Comparison of ENCODE assay signal across 29 mouse cellular contexts in the genomic region with DNA sequence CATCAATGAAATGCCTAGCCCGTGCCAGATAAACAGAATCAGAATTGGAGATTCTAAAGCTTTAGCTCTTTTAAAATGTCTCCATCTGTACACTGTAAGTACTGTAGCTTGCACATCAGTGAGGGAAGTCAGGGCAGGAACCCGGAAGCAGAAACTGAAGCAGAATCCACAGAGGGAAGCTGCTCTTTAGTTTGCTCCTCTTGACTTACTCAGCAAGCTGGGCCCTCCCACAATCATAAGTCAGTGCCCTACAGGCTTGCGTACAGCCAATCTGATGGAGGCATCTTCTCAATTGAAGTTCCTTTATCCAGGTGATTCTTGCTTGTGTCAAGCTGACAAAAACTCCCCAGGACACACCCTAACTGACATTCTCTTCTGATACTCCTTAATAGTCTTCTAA. TPM values are rescaled to one million over a fixed set of nuclear protein-coding genes. Genes with fewer than 3 reads are reported as not detected.
A peak's percentile ranks its signal among the peaks of the same experiment; 100 is the strongest.
DNase-seq lines count a peak whose midpoint lies in the region; ATAC-seq and TF ChIP-seq lines count a peak whose summit lies in the region.
"Had no signal": no experiment of that assay in that cellular context is flagged by ENCODE, and none has a peak within 500 bp of the region (broad histone marks: within the 10 kb centered on the region; RNA-seq: fewer than 3 reads in every experiment).

No protein-coding gene starts in this region.

- H3K79me2 ChIP-seq in liver, adult 2 months (ENCODE audit: control insufficient read depth, insufficient read depth, low read length), result no peaks in the 10 kb centered on the region

- H3K4me2 ChIP-seq in liver, embryonic 11.5 days, result no peak overlapping the region
- no peak overlapping the region for H3K4me2 ChIP-seq in stomach, embryonic 15.5 days
- no peak overlapping the region for H3K4me2 ChIP-seq in stomach, postnatal 0 days (replicated peaks; ENCODE audit: low read depth)
- H3K4me2 ChIP-seq in liver, embryonic 14.5 days (ENCODE audit: low read depth), result no peak overlapping the region
- H3K4me2 ChIP-seq: embryonic facial prominence, embryonic 13.5 days; forebrain, embryonic 12.5 days; forebrain, embryonic 15.5 days; heart, embryonic 13.5 days; hindbrain, embryonic 14.5 days had no signal

- 96% methylated on average over 3 of the region's 3 CpGs for WGBS in liver, adult 2 months
- WGBS in liver, embryonic 11.5 days, result 92% methylated on average over 3 of the region's 3 CpGs
- 89% methylated on average over 3 of the region's 3 CpGs for WGBS in stomach, embryonic 15.5 days
- WGBS in stomach, postnatal 0 days, result 78% methylated on average over 3 of the region's 3 CpGs
- WGBS in liver, embryonic 14.5 days (ENCODE audit: insufficient replicate concordance), result 80% methylated on average over 3 of the region's 3 CpGs

- H3K4me1 ChIP-seq in liver, adult 2 months (ENCODE audit: control insufficient read depth, insufficient read depth, low read length), result no peaks in the 10 kb centered on the region
- H3K4me1 ChIP-seq in liver, embryonic 11.5 days (replicated peaks; ENCODE audit: control insufficient read depth, insufficient read depth, low read length), result peaks cover 9% of the 10 kb centered on the region
- H3K4me1 ChIP-seq in stomach, embryonic 15.5 days, result no peaks in the 10 kb centered on the region
- H3K4me1 ChIP-seq in stomach, postnatal 0 days (replicated peaks; ENCODE audit: control insufficient read depth, insufficient read depth), result no peaks in the 10 kb centered on the region
- H3K4me1 ChIP-seq in liver, embryonic 14.5 days (replicated peaks; ENCODE audit: control insufficient read depth in 2 of 2, insufficient read depth in 2 of 2, low read length in 1 of 2), result peaks cover 18 to 23% of the 10 kb centered on the region in 2 experiments
- H3K4me1 ChIP-seq: embryonic facial prominence, embryonic 10.5 days; embryonic facial prominence, embryonic 13.5 days; forebrain, embryonic 12.5 days; forebrain, embryonic 15.5 days; heart, embryonic 13.5 days had no signal

- no peak for TF ChIP-seq POLR2A in liver, adult 2 months (IDR thresholded peaks at IDR 0.05; ENCODE audit: extremely low read depth, insufficient read depth, low read length)

- ATAC-seq in liver, embryonic 11.5 days (replicated peaks; ENCODE audit: low FRiP score), result no peak
- ATAC-seq in stomach, embryonic 15.5 days (ENCODE audit: insufficient read depth, low FRiP score, low read depth), result no peak
- no peak for ATAC-seq in stomach, postnatal 0 days (ENCODE audit: low FRiP score, low TSS enrichment)
- no peak for ATAC-seq in liver, embryonic 14.5 days (ENCODE audit: insufficient read depth)
- ATAC-seq in monocyte, adult 5-6 weeks (replicated peaks; ENCODE audit: insufficient number of reproducible peaks, low FRiP score, low TSS enrichment, poor library complexity, severe bottlenecking), result peak; percentile 64
- ATAC-seq: activated CD4-positive, CD25-positive, alpha-beta regulatory T cell, adult 4 months; CD4-positive, CD25-positive, alpha-beta regulatory T cell, adult 4 months; forebrain, embryonic 15.5 days; hindbrain, postnatal 0 days had no signal

- no peak overlapping the region for H3K9ac ChIP-seq in liver, adult 2 months (ENCODE audit: low read depth, low read length)
- H3K9ac ChIP-seq in liver, embryonic 11.5 days (ENCODE audit: low read depth, low read length), result no peak overlapping the region
- no peak overlapping the region for H3K9ac ChIP-seq in stomach, embryonic 15.5 days
- H3K9ac ChIP-seq in stomach, postnatal 0 days (ENCODE audit: low read length), result no peak overlapping the region
- H3K9ac ChIP-seq in liver, embryonic 14.5 days (replicated peaks), result no peak overlapping the region
- H3K9ac ChIP-seq: embryonic facial prominence, embryonic 13.5 days; forebrain, embryonic 12.5 days; forebrain, embryonic 15.5 days; heart, embryonic 13.5 days; hindbrain, embryonic 14.5 days had no signal

- TF ChIP-seq EP300 in stomach, postnatal 0 days (optimal IDR thresholded peaks at IDR 0.05), result no peak
- TF ChIP-seq EP300 in liver, embryonic 14.5 days (IDR thresholded peaks at IDR 0.05; ENCODE audit: low read depth), result no peak

- no peak overlapping the region for H3K4me3 ChIP-seq in liver, adult 2 months (ENCODE audit: insufficient read depth, low read depth, low read length)
- H3K4me3 ChIP-seq in liver, embryonic 11.5 days (ENCODE audit: low read depth, low read length), result no peak overlapping the region
- no peak overlapping the region for H3K4me3 ChIP-seq in stomach, embryonic 15.5 days (replicated peaks)
- no peak overlapping the region for H3K4me3 ChIP-seq in stomach, postnatal 0 days (ENCODE audit: low read depth, low read length)
- H3K4me3 ChIP-seq in liver, embryonic 14.5 days (ENCODE audit: insufficient read depth in 1 of 2, low read depth in 2 of 2, low read length in 2 of 2), result no peak overlapping the region
- H3K4me3 ChIP-seq: embryonic facial prominence, embryonic 10.5 days; embryonic facial prominence, embryonic 13.5 days; forebrain, embryonic 12.5 days; forebrain, embryonic 15.5 days; heart, adult 2 months; heart, embryonic 13.5 days had no signal

- DNase-seq in liver, adult 2 months (ENCODE audit: extremely low read depth, low read depth, low spot score), result peak; percentile 11
- no peak for DNase-seq in liver, embryonic 11.5 days (ENCODE audit: low spot score)
- DNase-seq in stomach, postnatal 0 days (ENCODE audit: low spot score), result no peak
- DNase-seq in liver, embryonic 14.5 days (ENCODE audit: low read depth in 3 of 3, low spot score in 3 of 3), result no peak
- DNase-seq in thymus, postnatal 4 days, result no peak
- no peak for DNase-seq in adrenal gland, adult 8-10 months
- DNase-seq: adrenal gland, postnatal 10 days; adrenal gland, postnatal 36 days; cerebellum, adult 11 months; cerebellum, adult 2 months; cerebellum, postnatal 36 days; embryo, embryonic 11 days; gastrocnemius, postnatal 25 days; heart, adult 2 months; heart, postnatal 14 days; heart, postnatal 4 days had no signal

- no peak overlapping the region for H3K27ac ChIP-seq in liver, adult 2 months (replicated peaks; ENCODE audit: insufficient read depth, low read depth, low read length)
- no peak overlapping the region for H3K27ac ChIP-seq in liver, embryonic 11.5 days (ENCODE audit: low read depth, low read length)
- peak overlapping the region; percentile 40; the same call in 1 of the 2 replicates for H3K27ac ChIP-seq in stomach, embryonic 15.5 days
- no peak overlapping the region for H3K27ac ChIP-seq in stomach, postnatal 0 days (replicated peaks)
- peak overlapping the region; percentile 40 for H3K27ac ChIP-seq in liver, embryonic 14.5 days
- H3K27ac ChIP-seq: embryonic facial prominence, embryonic 10.5 days; embryonic facial prominence, embryonic 13.5 days; forebrain, embryonic 12.5 days; forebrain, embryonic 15.5 days; heart, adult 2 months; heart, embryonic 13.5 days; hindbrain, embryonic 14.5 days; hindbrain, postnatal 0 days had no signal

- no peaks in the 10 kb centered on the region for H3K36me3 ChIP-seq in liver, adult 2 months (ENCODE audit: control insufficient read depth, insufficient read depth, low read length)
- H3K36me3 ChIP-seq in liver, embryonic 11.5 days (ENCODE audit: control insufficient read depth, insufficient read depth, low read length), result no peaks in the 10 kb centered on the region
- H3K36me3 ChIP-seq in stomach, embryonic 15.5 days, result no peaks in the 10 kb centered on the region
- H3K36me3 ChIP-seq in stomach, postnatal 0 days (ENCODE audit: control insufficient read depth, insufficient read depth, low read length), result no peaks in the 10 kb centered on the region
- H3K36me3 ChIP-seq in liver, embryonic 14.5 days (replicated peaks; ENCODE audit: control insufficient read depth, insufficient read depth, low read depth), result no peaks in the 10 kb centered on the region
- H3K36me3 ChIP-seq: embryonic facial prominence, embryonic 10.5 days; embryonic facial prominence, embryonic 13.5 days; forebrain, embryonic 12.5 days; forebrain, embryonic 15.5 days; heart, embryonic 13.5 days had no signal

- no peaks in the 10 kb centered on the region for H3K27me3 ChIP-seq in liver, adult 2 months (ENCODE audit: control insufficient read depth, insufficient read depth, low read length)
- H3K27me3 ChIP-seq in liver, embryonic 11.5 days (replicated peaks; ENCODE audit: control insufficient read depth, insufficient read depth, low read length), result no peaks in the 10 kb centered on the region
- H3K27me3 ChIP-seq in stomach, embryonic 15.5 days (replicated peaks), result no peaks in the 10 kb centered on the region
- no peaks in the 10 kb centered on the region for H3K27me3 ChIP-seq in stomach, postnatal 0 days (ENCODE audit: control insufficient read depth, insufficient read depth, low read length)
- H3K27me3 ChIP-seq in liver, embryonic 14.5 days (ENCODE audit: control insufficient read depth, insufficient read depth, low read length), result no peaks in the 10 kb centered on the region
- H3K27me3 ChIP-seq: embryonic facial prominence, embryonic 13.5 days; forebrain, embryonic 12.5 days; forebrain, embryonic 15.5 days had no signal

- TF ChIP-seq CTCF in liver, adult 2 months (IDR thresholded peaks at IDR 0.05; ENCODE audit: low read depth, low read length), result no peak
- TF ChIP-seq CTCF in stomach, postnatal 0 days (IDR thresholded peaks at IDR 0.05; ENCODE audit: low read depth), result no peak
- no peak for TF ChIP-seq CTCF in liver, embryonic 14.5 days (IDR thresholded peaks at IDR 0.05; ENCODE audit: low read depth)

- no peaks in the 10 kb centered on the region for H3K9me3 ChIP-seq in liver, embryonic 11.5 days (ENCODE audit: control insufficient read depth, low read length)
- H3K9me3 ChIP-seq in stomach, embryonic 15.5 days, result no peaks in the 10 kb centered on the region
- H3K9me3 ChIP-seq in stomach, postnatal 0 days (ENCODE audit: control insufficient read depth, low read length), result no peaks in the 10 kb centered on the region
- no peaks in the 10 kb centered on the region for H3K9me3 ChIP-seq in liver, embryonic 14.5 days (ENCODE audit: control insufficient read depth, low read length)
- H3K9me3 ChIP-seq: embryonic facial prominence, embryonic 13.5 days; forebrain, embryonic 12.5 days; forebrain, embryonic 15.5 days had no signal

RNA-seq across cellular contexts. Expression of gene She, which starts 24.0 kb away (rescaled TPM):
- total RNA-seq in liver, adult 2 months (2014; rRNA removed), result 2.3 and 2.5 TPM in 2 replicates
- 0.78 TPM in 2 replicates for polyA plus RNA-seq in liver, adult 2 months (2012; rRNA removed)
- polyA plus RNA-seq in liver, embryonic 11.5 days (2014; fragmentation: Nextera tagmentation; extraction: Ambion mirVana), result 3.2 and 3.9 TPM in 2 replicates
- 3.6 and 3.7 TPM in 2 replicates for polyA plus RNA-seq in stomach, embryonic 15.5 days (2015; fragmentation: Nextera tagmentation; extraction: Ambion mirVana)
- polyA plus RNA-seq in stomach, postnatal 0 days (2015; fragmentation: Nextera tagmentation; extraction: Ambion mirVana), result 1.4 and 1.5 TPM in 2 replicates
- polyA plus RNA-seq in liver, embryonic 14.5 days (2012; rRNA removed), result 0.50 and 0.55 TPM in 2 replicates
- polyA plus RNA-seq in liver, embryonic 14.5 days (2014; fragmentation: Nextera tagmentation; extraction: Ambion mirVana), result 0.81 and 0.86 TPM in 2 replicates
- total RNA-seq in monocyte, adult 5-6 weeks (2017), result not detected in 3 replicates
- 10 to 100 TPM in 2 of 4 experiments, 1 to 10 TPM in 2; 5.6 to 11.6 (median 10.1) TPM for total RNA-seq in adrenal gland, adult 8-10 months (2022)
- polyA plus RNA-seq: C2C12; erythroblast, embryonic 14.5 days had no signal

RNA-seq across cellular contexts. Expression of gene Ube2q1, which starts 33.8 kb away (rescaled TPM):
- 12.5 and 16.6 TPM in 2 replicates for total RNA-seq in liver, adult 2 months (2014; rRNA removed)
- 9.1 and 10.0 TPM in 2 replicates for polyA plus RNA-seq in liver, adult 2 months (2012; rRNA removed)
- 15.0 and 15.7 TPM in 2 replicates for polyA plus RNA-seq in liver, embryonic 11.5 days (2014; fragmentation: Nextera tagmentation; extraction: Ambion mirVana)
- polyA plus RNA-seq in stomach, embryonic 15.5 days (2015; fragmentation: Nextera tagmentation; extraction: Ambion mirVana), result 11.2 and 11.7 TPM in 2 replicates
- polyA plus RNA-seq in stomach, postnatal 0 days (2015; fragmentation: Nextera tagmentation; extraction: Ambion mirVana), result 6.4 and 6.5 TPM in 2 replicates
- 6.7 and 9.0 TPM in 2 replicates for polyA plus RNA-seq in liver, embryonic 14.5 days (2012; rRNA removed)
- 6.3 and 6.7 TPM in 2 replicates for polyA plus RNA-seq in liver, embryonic 14.5 days (2014; fragmentation: Nextera tagmentation; extraction: Ambion mirVana)
- 170 to 205 TPM (median 172 TPM) in 3 replicates for total RNA-seq in monocyte, adult 5-6 weeks (2017)
- 10 to 100 TPM; 65.6 to 74.6 (median 72.5) TPM for total RNA-seq in adrenal gland, adult 8-10 months (2022)

RNA-seq across cellular contexts. Expression of gene Chrnb2, which starts 42.7 kb away (rescaled TPM):
- 0.28 and 0.54 TPM in 2 replicates for total RNA-seq in liver, adult 2 months (2014; rRNA removed)
- polyA plus RNA-seq in liver, adult 2 months (2012; rRNA removed), result 0.42 and 0.68 TPM in 2 replicates
- polyA plus RNA-seq in liver, embryonic 11.5 days (2014; fragmentation: Nextera tagmentation; extraction: Ambion mirVana), result 0.34 and 0.36 TPM in 2 replicates
- 1.4 and 1.6 TPM in 2 replicates for polyA plus RNA-seq in stomach, embryonic 15.5 days (2015; fragmentation: Nextera tagmentation; extraction: Ambion mirVana)
- polyA plus RNA-seq in stomach, postnatal 0 days (2015; fragmentation: Nextera tagmentation; extraction: Ambion mirVana), result 0.68 and 0.81 TPM in 2 replicates
- 0.12 and 0.15 TPM in 2 replicates for polyA plus RNA-seq in liver, embryonic 14.5 days (2012; rRNA removed)
- 0.10 and 0.18 TPM in 2 replicates for polyA plus RNA-seq in liver, embryonic 14.5 days (2014; fragmentation: Nextera tagmentation; extraction: Ambion mirVana)
- total RNA-seq in monocyte, adult 5-6 weeks (2017), result 1.2 to 1.6 TPM (median 1.3 TPM) in 3 replicates
- total RNA-seq in adrenal gland, adult 8-10 months (2022), result 1 to 10 TPM; 4.9 to 7.5 (median 5.6) TPM

Comparison
In these comparisons a context has a peak if more than half of its experiments do, and no peak if none do; other contexts are left out.
1. H3K27ac ChIP-seq: peak in stomach, embryonic 15.5 days (single experiment) and liver, embryonic 14.5 days (single experiment); none in liver, adult 2 months (single experiment), liver, embryonic 11.5 days (single experiment) and stomach, postnatal 0 days (single experiment).